Mouse (Mus musculus): Measurements from ENCODE around the gene Kctd21.

- TF ChIP-seq CTCF (IDR thresholded peaks at IDR 0.05; ENCODE audit: extremely low read depth, insufficient read length, insufficient replicate concordance, low read depth, low read length) (no peak), POLR2A (IDR thresholded peaks at IDR 0.05; ENCODE audit: low read depth, low read length) (no peak)
These were observed 25.3 kb upstream of the Kctd21 start for GRCm38 (mm10) chr7:97306813-97307212.

Data from small intestine, adult 2 months (tissue).